Mouse (Mus musculus): ENCODE measurements around the gene Mbnl3.

- TF ChIP-seq CTCF (IDR thresholded peaks at IDR 0.05 in 2 of 3, conservative IDR thresholded peaks at IDR 0.05 in 1 of 3; ENCODE audit: control insufficient read depth in 1 of 3, insufficient read depth in 1 of 3, low read depth in 2 of 3, low read length in 3 of 3, poor library complexity in 1 of 3, severe bottlenecking in 1 of 3) (no peak), GABPA (IDR thresholded peaks at IDR 0.05; ENCODE audit: low read depth, low read length) (no peak)
Measured at GRCm38 (mm10) chrX:51148436-51148835, 57.9 kb downstream of the Mbnl3 start.

Data from MEL (cell line).